Mouse (Mus musculus) E14TG2a.4 (cell line): ENCODE data around the gene Pianp.
A peak's percentile ranks its signal among the peaks of the same experiment; 100 is the strongest.

ENCODE experiments used
- H3K27me3 ChIP-seq: 2 replicates; pipeline ENCODE4 v1.6.1; 2014; ENCODE audit warnings: low read length, control low read depth; ENCODE audit not compliant: insufficient read depth
- H3K36me3 ChIP-seq: 2 replicates; pipeline ENCODE4 v1.6.1; 2014; ENCODE audit warnings: low read length, control low read depth; ENCODE audit not compliant: insufficient read depth
- H3K4me1 ChIP-seq: replicated peaks from 2 replicates; pipeline ENCODE4 v1.6.1; 2014; ENCODE audit warnings: low read depth, low read length, control low read depth
- H3K4me3 ChIP-seq: replicated peaks from 2 replicates; pipeline ENCODE4 v1.5.1; 2014; ENCODE audit warnings: mild to moderate bottlenecking, low read length
- H3K9me3 ChIP-seq: 2 replicates; pipeline ENCODE4 v1.6.1; 2014; ENCODE audit warnings: low read length, control low read depth
- CTCF ChIP-seq: conservative IDR thresholded peaks from 2 replicates; pipeline ENCODE4 v1.5.1; 2014; ENCODE audit warnings: low read length
- NANOG ChIP-seq: IDR thresholded peaks from 2 replicates; pipeline ENCODE4 v1.6.1; 2014; ENCODE audit warnings: borderline replicate concordance, low read length, mixed read lengths
- POU5F1 ChIP-seq: IDR thresholded peaks from 2 replicates; pipeline ENCODE4 v1.6.1; 2014; ENCODE audit warnings: low read length, borderline replicate concordance

Gene Pianp

GRCm38 (mm10) chr6:124996551-124997501 is at the start of gene Pianp:
TSS of gene Pianp (plus strand) at chr6:124996694.
- peaks cover 87% of the 10 kb centered on the region for H3K4me1 ChIP-seq
- peaks cover 63% of the 10 kb centered on the region for H3K27me3 ChIP-seq
- H3K9me3 ChIP-seq = no peaks in the 10 kb centered on the region
- peaks cover 15% of the 10 kb centered on the region for H3K36me3 ChIP-seq
- H3K4me3 ChIP-seq = peak within 1 kb of the TSS; percentile 84
- TF ChIP-seq NANOG (no peak), POU5F1 (no peak)

DNA sequence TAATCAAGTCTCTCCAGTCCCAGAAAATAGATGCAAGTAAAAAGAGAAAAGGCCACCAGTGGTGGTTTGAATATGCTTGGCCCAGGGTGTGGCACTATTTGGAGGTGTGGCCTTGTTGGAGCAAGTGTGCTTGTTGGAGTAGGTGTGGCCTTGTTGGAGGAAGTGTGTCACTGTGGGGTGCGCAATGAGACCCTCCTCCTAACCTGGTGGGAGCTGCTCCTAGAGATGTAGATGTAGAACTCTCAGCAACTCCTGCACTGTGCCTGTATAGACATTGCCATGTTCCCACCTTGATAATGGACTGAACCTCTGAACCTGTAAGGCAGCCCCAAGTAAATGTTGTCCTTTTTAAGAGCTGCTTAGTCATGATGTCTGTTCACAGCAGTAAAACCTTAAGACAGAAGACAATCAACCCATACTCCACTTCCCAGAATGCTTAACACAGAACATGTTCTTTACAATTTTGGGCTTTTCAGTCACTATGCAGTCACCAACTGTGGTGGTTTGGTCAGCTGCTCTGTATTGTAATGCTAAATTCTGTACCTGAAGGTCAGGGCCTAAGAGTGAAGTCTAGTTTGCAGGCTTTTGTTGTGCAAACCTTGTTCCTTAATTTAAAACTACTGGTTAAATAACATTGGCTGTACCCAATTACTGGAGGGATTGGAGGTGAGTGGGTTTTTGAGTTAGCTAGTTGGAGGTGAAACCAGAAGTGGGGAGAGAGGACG is 42.3 kb upstream of the Pianp start:
- Histone ChIP-seq H3K4me3 (no peak overlapping the region), H3K4me1 (peaks cover 39% of the 10 kb centered on the region), H3K9me3 (peaks cover 70% of the 10 kb centered on the region), H3K27me3 (no peaks in the 10 kb centered on the region), H3K36me3 (peaks cover 69% of the 10 kb centered on the region)
- no peak for TF ChIP-seq CTCF
- peak; percentile 45 for TF ChIP-seq NANOG
- TF ChIP-seq POU5F1 = peak; percentile 65; the same call in 1 of the 2 replicates

DNA sequence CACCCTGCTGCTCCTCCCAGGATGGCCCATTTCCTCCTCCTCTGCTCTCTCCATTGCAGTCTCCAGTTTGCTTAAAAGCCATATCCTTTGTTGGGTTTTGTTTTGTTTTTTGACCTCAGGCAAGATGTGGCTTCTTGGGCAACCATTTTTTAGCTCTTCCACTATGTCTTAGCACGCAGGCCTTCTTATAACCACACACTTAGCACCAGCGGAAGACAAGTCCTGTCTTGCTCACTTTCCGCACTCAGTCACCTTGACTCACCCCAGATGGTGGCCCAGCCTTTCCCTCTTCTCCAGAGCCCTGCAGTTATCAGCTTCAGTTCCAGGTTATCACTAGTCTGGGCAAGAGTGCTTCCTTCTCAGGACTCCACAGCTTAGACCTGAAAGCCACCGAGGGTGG is 41.3 kb upstream of the Pianp start:
- peaks cover 49% of the 10 kb centered on the region for H3K4me1 ChIP-seq
- H3K4me3 ChIP-seq = 0 out of 2 replicates have a peak overlapping the region, but pooled peaks have one; percentile 0
- H3K27me3 ChIP-seq = no peaks in the 10 kb centered on the region
- H3K36me3 ChIP-seq = peaks cover 80% of the 10 kb centered on the region
- TF ChIP-seq CTCF (no peak), NANOG (no peak), POU5F1 (no peak)
- peaks cover 60% of the 10 kb centered on the region for H3K9me3 ChIP-seq

- H3K36me3 ChIP-seq = peaks cover 98% of the 10 kb centered on the region
- no peak overlapping the region for H3K4me3 ChIP-seq
- peaks cover 73% of the 10 kb centered on the region for H3K4me1 ChIP-seq
- peaks cover 31% of the 10 kb centered on the region for H3K9me3 ChIP-seq
- no peaks in the 10 kb centered on the region for H3K27me3 ChIP-seq
- TF ChIP-seq CTCF = no peak
- no peak for TF ChIP-seq POU5F1
- TF ChIP-seq NANOG = no peak
Measured at GRCm38 (mm10) chr6:124958127-124958526, 38.4 kb upstream of the Pianp start.

DNA sequence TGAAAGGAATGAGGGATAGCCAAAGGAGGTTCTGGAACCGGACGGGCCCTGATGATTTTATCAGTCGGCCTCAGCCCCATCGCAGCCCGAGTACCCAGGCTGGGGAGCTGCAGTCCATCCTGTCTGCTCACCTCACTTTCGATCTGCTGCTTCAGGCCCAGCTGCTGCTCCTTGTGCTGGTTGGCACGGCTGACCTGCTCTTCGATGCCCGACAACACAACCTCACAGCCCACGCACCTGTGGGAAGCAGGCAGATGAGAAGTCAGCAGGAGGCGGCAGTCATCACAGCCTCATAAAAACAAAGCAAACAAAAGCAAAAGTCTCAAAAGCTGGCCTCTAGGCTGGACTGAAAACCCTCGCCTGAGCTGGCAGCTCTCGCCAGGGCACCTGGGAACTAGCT is 36.5 kb upstream of the Pianp start:
- Histone ChIP-seq H3K4me1 (peaks cover 90% of the 10 kb centered on the region), H3K27me3 (no peaks in the 10 kb centered on the region), H3K9me3 (peaks cover 13% of the 10 kb centered on the region)

DNA sequence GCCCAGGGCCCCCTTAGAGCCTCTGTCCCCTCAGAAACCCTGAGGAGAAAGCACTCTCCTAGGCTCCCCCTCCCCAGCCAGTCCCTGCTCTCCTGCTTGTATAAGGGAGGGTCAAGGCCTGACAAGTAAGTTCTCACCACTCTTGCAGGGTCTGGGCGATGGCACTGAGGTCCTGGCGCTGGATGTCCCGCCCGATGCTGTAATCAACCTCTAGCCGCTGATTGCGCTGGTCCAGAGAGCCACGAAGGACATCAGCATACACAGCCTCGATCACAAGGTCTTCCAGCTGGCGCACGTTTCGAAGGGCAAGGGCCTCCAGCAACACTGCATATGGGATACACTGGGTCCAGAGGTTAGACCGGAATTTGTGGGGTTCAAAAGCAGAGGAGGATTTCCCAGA is 35.5 kb upstream of the Pianp start:
- Histone ChIP-seq H3K9me3 (peaks cover 3% of the 10 kb centered on the region), H3K27me3 (no peaks in the 10 kb centered on the region), H3K4me1 (peaks cover 80% of the 10 kb centered on the region), H3K4me3 (peak overlapping the region; percentile 32; the same call in 1 of the 2 replicates), H3K36me3 (peaks cover 80% of the 10 kb centered on the region)
- TF ChIP-seq POU5F1 = no peak
- no peak for TF ChIP-seq CTCF
- no peak for TF ChIP-seq NANOG

More for the DNA sequence above, 36.5 kb upstream of the Pianp start:
- TF ChIP-seq NANOG (no peak), POU5F1 (no peak), CTCF (no peak)
- no peak overlapping the region for H3K4me3 ChIP-seq
- H3K36me3 ChIP-seq = peaks cover 91% of the 10 kb centered on the region

DNA sequence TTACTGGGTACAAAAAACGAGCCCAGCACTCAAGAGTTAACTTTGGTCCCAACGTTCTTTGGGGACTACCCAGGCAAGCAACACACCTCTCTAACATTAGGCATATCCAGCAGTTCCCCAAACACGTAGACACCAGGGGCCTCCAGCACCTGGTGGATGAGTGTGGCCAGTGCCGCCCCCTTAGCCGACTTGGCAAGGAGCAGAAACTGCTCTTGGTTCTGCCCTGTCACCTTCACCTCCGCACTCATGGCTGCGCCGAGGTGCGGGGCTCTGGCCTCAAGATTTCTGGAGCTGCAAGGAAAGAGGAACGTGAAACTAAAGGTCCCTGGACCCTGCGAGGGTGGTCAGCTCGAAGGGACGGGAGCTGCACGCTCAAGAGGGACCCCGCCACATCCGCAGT is 31.9 kb upstream of the Pianp start:
- Histone ChIP-seq H3K4me3 (peak overlapping the region; percentile 92), H3K27me3 (no peaks in the 10 kb centered on the region), H3K9me3 (0 out of 2 replicates have a peak, but pooled peaks cover 4% of the 10 kb centered on the region), H3K4me1 (peaks cover 58% of the 10 kb centered on the region), H3K36me3 (peaks cover 60% of the 10 kb centered on the region)
- no peak for TF ChIP-seq CTCF

- H3K4me1 ChIP-seq = peaks cover 52% of the 10 kb centered on the region
- H3K27me3 ChIP-seq = no peaks in the 10 kb centered on the region
- no peak for TF ChIP-seq POU5F1
- no peak for TF ChIP-seq NANOG
- no peak for TF ChIP-seq CTCF
- H3K36me3 ChIP-seq = peaks cover 55% of the 10 kb centered on the region
- H3K4me3 ChIP-seq = peak within 1 kb of the TSS; percentile 92
- H3K9me3 ChIP-seq = peaks cover 5% of the 10 kb centered on the region; the same call in 1 of the 2 replicates
Measured at GRCm38 (mm10) chr6:124965088-124965719, 31.3 kb upstream of the Pianp start, which contains the start of gene Cops7a. TSS of gene Cops7a (minus strand) at chr6:124965538.
